Mouse (Mus musculus): ENCODE results near the gene Abi3bp.

Gene Abi3bp

DNA sequence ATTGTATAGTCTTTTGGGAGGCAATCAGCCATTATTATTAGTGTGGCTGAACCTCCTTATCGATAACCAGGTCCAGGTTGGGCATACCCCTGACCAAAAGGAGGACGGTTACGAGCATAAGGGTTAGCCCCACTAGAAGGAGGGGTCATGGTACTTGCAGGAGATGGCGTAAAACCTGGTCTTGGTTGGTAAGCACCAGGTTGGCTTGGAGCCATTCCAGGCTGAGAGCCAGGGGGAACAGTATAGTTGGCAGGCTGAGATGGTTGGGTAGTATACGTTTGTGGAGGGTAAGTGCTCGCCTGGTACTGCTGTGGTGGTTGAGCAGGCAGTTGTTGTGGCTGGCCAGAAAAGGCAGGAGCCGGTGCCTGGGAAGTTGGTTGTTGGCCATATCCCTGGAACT is 213.0 kb downstream of the Abi3bp start:
- 83% methylated on average over 7 of the region's 7 CpGs for WGBS

DNA sequence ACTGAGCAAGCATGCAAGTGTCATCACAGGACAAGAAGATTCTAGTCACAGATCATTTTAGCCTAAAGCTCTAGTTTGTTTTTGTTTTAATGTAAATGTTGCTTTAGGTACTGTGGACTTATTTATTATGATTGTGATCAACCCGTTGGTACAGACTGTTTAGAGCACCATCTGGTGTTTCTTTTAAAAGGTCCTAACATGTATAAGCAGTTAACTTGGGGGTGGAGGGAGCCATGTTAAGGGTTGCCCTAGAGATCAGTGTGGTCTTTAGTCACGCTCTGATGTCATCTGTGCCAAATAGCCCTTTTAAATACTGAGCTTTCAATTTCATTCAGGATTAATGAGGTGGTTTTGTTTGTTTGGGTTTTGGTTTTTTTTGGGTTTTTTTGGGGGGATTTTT is 218.8 kb downstream of the Abi3bp start:
- 56% methylated on average over 2 of the region's 2 CpGs for WGBS

DNA sequence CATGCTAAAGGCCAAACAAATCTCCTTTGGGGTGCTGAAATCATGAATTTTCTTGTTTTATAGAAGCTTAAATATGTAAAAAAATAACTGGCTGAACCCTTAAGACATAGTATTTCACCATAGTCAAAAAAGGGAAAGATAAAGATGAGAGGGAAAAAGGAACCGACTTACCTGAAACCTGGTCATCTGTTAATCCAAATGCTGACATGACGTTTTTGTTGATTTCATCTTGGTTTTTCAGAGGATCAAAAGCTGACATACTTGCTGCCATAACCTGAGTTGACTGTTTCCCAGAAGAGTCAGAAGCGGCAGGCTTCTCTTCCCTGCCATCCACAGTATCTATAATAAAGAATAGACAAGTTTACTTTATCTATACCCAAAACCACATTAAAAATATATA is 223.2 kb downstream of the Abi3bp start:
- WGBS, result 94% methylated on average over 3 of the region's 3 CpGs

DNA sequence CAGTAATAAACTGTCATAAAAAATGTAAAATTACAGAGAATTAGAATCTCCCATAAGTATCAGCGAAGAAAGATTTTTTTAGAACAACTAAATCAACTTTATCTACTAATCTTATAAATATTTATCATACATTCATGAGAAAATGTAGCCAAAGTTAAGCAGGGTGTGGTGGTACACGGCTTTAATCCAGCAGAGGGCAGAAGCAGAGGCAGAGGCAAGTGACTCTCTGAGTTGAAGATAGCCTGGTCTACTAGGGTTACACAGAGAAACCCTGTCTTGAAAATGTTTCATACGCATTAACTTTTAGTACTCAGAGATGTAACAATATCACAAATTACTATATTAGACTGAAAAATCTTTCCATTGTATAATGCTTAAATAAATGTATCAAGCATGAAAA is 228.1 kb downstream of the Abi3bp start:
- WGBS, result 78% methylated on average over 3 of the region's 3 CpGs

DNA sequence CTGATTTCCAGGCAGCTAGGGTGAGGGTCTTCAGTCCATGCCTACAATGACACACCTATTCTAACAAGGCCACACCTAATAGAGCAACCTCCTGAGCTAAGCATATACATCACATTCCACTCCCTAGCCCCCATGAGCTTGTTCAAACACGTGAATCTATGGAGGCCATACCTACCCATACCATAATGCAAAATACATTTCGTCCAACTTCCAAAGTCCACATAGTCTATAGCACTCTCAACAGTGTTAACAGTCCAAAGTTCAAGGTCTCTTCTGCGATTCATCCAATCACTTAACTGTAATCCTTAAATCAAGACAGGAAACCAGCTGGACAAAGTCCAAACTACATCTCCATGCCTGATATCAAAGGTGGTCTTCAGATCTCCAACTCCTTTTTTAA is 232.4 kb downstream of the Abi3bp start:
- WGBS, result 95% methylated on average over 3 of the region's 3 CpGs

- 56% methylated on average over 3 of the region's 3 CpGs for WGBS
These were observed 237.9 kb downstream of the Abi3bp start for GRCm38 (mm10) chr16:56715608-56716007.

DNA sequence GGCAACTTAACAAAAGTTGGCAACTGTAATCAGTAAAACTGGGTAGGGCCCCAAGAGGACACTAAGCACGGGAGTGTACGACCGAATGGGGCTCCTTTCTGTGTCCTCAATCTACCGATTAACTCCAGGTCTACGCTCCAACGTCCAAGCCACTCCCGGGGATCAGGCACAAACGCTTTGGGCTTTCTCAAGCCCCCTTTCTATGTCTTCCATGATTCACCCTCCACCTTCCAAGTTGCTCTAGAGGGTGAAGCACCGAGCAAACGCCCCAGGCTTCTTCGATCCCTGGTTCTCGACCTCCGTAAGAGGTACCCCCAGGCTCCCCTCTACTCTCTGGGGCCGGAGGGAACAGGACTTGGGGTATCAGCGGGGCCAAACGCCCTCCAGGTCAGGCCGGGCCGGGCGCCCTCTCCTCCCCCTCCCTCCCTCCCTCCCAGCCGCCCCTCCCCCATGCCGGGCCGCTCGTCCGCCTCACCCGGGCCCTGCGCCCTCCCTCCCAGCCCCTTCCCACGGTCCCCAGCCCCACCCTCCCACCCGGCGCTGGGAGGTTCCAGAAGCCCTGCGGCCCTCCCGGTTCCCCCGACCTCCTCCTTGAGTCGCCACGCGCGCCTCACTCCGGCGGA is 239.0 kb downstream of the Abi3bp start:
- WGBS, result under 1% methylated on average over 35 of the region's 38 CpGs

GRCm38 (mm10) chr16:56717224-56718200 is 239.8 kb downstream of the Abi3bp start, which contains the start of gene Tfg:
Gene Tfg (minus strand): TSS chr16:56717450.
- WGBS, result under 1% methylated on average over 62 of the region's 62 CpGs

GRCm38 (mm10) chr16:56722357-56722756 is 244.7 kb downstream of the Abi3bp start:
- WGBS, result 72% methylated on average over 4 of the region's 4 CpGs

- WGBS, result 80% methylated on average over 10 of the region's 10 CpGs
These were observed 247.2 kb downstream of the Abi3bp start for GRCm38 (mm10) chr16:56724927-56725326.

- 32% methylated on average over 1 of the region's 1 CpGs for WGBS
These were observed 251.4 kb downstream of the Abi3bp start for GRCm38 (mm10) chr16:56729060-56729459.

Data from cerebral cortex, adult 2 months (tissue).